Mouse (Mus musculus) brain, adult 2 months (tissue): ENCODE data around the gene Pde4dip.

ENCODE experiments used
- DNase-seq: peaks from one replicate; pipeline ENCODE4 v3.0.0; 2011; ENCODE audit warnings: low read depth, low spot score

The Pde4dip gene

GRCm38 (mm10) chr3:97900516-97901490 is 12.3 kb upstream of the Pde4dip start, which contains the start of gene Sec22b:
Sec22b (plus strand) TSS chr3:97901190.
- DNase-seq: peak; percentile 97

DNA sequence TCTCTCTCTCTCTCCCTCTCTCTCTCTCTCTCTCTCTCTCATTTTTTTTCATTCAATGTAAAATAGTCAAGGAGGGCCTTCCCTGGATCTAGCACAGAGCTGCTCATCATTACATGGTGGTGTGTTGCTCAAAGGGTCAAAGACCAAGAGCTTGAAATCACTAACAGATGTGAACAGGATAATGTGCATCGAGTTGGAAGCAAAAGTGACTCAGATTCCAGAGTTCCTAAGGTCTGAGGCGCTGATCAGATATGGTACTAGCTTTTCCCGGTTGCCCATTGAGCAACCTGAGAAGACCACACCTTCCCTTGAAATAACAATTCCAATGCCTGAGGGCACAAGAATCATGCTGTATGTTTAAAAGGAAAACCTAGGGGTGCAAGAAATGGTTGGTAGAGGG is 9.9 kb upstream of the Pde4dip start:
- no peak for DNase-seq

- no peak for DNase-seq
These were observed 6.2 kb upstream of the Pde4dip start for GRCm38 (mm10) chr3:97894695-97895094.

DNA sequence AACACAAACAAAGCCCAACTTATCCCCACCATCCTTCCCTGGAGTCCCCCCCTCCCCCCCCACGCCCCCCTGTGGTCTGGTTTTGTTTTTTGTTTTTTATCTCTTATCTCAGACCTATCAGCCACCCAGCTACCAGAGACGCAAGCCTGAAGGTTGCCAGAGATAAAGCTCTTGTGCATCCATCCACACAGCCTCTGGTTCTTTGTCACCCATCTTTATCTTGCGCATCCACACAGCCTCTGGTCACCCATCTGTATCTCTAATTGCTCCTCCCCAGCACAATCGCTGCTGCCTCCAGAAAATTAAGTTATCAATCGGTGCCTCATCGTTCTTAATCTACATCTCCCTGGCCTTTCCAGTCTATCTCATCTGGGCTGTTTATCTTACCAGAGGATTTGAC is 1.7 kb upstream of the Pde4dip start:
- no peak for DNase-seq

- no peak for DNase-seq
These were observed 731 bp downstream of the Pde4dip start for GRCm38 (mm10) chr3:97887785-97888167.

- peak; percentile 84 for DNase-seq
These were observed 6.9 kb downstream of the Pde4dip start for GRCm38 (mm10) chr3:97881576-97881975.

DNA sequence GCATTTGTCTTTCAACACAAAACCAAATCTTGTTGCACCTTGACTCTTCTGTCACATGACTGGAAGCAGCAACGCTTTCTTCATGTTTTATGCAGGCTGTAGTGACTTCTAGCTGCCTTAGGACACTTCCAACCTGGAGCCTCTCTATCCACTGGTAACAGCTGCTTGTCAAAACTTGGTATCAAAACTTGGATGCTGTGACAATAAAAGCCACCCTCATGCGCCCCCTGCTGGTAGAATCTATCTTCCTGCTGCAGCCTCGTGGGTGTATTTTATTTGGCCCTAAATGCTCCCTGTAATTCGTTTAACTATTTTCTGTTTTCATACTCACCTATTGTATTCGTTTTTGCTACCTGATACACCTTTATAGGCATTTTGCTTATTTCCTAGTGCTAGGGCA is 9.3 kb downstream of the Pde4dip start:
- peak; percentile 83 for DNase-seq

DNA sequence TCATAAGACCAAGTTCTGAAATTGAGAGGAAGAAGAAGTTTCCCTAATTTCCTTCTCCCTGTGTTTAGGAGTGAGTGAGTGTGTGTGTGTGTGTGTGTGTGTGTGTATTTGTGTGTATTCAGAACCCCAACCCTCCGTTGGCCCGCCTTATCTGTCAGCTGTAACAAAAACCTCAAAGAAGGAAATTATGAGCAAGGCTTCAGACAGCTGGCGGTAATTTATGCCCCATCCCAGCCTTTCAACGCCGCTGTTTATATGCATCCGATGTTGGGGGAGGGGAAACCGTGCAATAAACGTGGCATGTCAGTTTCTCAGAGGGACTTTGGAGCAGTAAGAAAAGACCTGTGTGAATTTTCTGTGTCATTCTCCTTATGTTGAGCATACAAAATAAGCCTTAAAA is 12.2 kb downstream of the Pde4dip start:
- DNase-seq: no peak

GRCm38 (mm10) chr3:97874777-97875176 is 13.7 kb downstream of the Pde4dip start:
- no peak for DNase-seq

- DNase-seq: no peak
These were observed 18.8 kb downstream of the Pde4dip start for GRCm38 (mm10) chr3:97869730-97870129.

DNA sequence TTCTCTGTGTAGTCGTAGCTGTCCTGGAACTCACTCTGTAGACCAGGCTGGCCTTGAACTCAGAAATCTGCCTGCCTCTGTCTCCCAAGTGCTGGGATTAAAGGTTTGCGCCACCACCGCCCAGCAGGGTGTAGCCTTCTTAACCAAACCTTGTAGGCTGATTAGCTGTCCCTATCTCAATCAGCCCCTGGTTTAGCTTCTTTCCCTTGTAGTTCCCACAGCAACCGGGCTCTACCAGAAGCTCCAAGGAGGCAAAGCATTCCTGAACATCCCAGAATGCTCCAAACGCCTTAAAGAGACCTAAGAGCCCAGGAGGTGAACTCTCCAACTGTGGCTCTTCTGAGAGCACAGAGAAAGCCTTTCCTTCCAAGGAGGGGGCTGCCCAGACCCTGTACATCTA is 19.8 kb downstream of the Pde4dip start:
- no peak for DNase-seq

DNA sequence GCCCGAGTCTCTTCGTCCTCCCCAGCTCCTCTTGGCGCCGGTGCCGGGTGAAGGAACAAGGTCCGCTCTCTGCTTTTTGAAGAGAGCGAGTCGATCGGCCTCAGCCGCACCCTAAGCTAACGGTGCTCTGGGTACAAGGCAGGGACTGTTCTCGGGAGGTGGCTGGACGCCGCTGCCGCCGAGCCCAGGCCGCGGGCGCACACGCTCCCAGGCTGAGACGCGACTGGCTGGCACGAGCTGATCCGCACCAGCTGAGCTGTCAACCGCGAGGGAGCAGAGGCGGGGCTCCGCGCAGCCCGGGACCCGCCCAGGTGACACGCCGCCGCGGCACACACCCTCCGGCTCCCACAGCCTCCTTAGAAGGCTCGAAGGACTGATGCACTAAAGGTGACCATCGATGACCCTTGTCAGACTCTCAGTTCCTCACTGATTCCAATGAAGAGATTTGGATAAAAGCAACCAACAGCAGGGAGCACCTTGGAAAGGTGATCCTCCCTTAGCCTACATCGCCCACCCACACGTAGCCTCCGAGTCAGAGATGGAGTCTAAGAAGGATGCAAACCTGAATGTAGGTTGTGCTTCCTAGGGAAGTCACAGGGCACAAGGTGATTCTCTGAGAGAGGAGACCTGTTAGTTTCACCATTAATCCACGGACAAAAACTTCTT is 20.4 kb downstream of the Pde4dip start:
- peak; percentile 92 for DNase-seq

DNA sequence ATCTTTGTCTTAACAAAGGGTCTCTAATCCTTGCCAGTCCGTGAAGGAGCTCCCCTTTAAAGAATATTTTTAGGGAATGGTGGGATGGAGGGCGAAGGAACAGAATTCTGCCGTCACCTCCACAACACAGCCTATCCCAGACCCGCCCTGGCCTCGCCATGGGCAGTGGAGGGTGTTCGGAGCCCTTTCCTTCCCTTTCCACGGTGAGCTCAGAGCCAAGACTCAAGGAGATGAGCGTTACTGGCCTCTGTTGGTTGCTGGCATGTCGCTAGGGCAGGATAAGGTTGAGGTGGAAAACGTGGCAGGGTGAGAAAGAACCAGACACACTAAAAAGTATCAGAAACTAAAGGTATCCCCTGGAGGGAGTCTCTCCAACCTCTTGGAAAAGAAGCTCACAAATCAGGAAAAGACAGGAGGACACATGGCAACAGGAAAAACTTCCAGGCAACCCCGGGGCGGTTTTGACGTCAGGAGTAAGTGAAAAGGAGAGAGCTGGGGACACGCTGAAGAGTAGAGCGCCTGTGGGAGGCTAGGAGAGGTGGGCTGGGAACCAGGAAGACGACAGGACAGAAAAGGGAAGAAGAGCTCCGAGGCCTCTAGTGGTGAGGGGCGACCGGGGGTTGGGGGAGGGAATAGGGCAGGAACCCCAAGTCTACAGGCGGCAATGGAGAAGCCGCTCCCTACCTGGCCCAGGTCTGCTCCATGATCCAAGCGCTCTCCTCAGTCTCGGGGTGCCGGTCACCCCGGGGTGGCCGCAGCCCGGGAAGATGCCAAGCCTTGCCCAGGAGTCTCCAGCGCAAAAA is 21.1 kb downstream of the Pde4dip start:
- peak; percentile 68 for DNase-seq

GRCm38 (mm10) chr3:97866696-97867095 is 21.8 kb downstream of the Pde4dip start:
- no peak for DNase-seq

DNA sequence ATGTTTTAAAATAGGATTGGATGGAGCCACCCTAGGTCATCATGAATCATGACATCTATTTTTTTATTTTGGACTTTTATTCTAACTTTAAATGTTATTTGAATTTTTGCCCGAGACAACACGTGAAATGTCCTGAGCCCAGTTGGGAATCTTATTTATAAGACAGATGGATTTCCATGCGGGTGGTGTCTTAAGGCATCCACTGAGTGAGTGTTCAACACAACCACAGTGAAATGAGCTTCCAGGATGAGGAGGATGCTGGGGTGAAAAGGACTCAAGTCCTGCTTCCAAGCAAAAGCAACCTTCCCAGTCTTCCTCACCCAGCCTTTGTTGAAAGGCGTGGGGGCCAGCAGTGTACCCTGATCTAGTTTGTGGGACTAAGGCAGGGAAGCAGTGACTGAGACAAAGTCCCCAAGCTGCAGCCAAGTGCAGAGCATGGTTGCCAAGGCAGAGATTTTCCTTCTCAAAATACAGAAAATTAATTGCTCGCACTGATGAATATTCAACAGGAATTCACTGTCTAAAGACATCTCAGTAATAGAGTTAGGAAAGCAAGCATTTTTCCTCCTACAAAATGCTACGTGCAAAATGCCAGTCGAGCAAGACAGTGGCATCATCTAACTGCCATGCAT is 27.6 kb downstream of the Pde4dip start:
- peak; percentile 56 for DNase-seq

DNA sequence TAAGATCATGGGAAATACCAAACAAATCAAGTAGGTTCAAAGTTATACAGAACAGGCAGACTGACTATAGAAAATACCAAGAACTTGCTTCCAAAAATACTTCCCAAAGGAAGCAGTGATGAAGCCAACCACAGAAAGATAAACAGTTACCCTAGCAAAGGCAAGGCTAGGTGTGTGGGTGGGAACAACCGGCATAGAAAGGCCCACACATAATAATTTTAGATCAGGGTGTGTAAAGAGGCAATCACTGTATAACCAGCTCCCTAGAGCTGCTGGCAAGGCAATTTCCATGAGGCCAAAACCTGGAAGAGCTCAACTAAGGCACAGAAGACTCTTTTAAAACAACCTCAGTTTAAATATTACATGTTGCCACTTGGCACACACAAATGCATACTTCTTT is 29.1 kb downstream of the Pde4dip start:
- DNase-seq: peak; percentile 85

GRCm38 (mm10) chr3:97854575-97855384 is 33.7 kb downstream of the Pde4dip start:
- DNase-seq: peak; percentile 91

DNA sequence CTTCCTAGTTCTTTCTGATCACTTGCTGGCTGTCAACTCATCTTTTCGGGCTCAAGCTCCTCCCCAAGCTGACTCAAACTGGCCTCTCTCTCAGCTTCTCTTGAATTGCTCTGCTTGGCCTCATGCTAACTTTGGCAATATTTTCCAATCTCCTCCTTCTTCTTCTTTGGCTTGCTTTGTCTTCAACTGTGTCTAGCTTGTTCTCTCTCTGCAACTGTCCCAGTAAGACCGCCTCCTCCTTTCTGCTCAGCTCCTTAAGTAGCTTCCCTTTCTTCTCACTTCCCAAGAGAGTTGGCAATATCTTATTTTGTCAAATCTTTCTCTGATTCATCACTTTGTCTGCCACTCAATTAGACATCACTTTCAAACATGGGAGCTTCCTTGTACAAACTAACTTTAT is 36.7 kb downstream of the Pde4dip start:
- DNase-seq: peak; percentile 58

- DNase-seq: no peak
These were observed 40.9 kb downstream of the Pde4dip start for GRCm38 (mm10) chr3:97847626-97848025.

DNA sequence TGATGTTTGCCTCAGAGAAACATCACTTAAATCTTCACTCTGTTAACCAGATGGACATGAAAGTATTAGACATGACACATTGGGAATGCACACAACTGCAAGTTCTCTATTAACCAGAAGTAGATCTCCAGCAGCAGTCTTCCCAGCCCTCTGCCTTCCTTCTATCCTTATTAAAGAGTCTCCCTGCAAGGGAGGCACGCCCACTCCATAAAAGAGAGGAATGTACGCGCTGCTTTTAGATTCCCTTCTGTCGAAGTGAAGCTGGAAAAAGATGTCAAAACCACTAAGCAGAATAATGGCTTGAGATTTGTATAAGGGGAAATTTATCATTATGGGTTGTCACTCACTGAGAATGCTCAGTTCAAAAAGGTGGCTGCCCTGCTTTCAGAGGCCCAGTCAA is 42.1 kb downstream of the Pde4dip start:
- DNase-seq: peak; percentile 74

DNA sequence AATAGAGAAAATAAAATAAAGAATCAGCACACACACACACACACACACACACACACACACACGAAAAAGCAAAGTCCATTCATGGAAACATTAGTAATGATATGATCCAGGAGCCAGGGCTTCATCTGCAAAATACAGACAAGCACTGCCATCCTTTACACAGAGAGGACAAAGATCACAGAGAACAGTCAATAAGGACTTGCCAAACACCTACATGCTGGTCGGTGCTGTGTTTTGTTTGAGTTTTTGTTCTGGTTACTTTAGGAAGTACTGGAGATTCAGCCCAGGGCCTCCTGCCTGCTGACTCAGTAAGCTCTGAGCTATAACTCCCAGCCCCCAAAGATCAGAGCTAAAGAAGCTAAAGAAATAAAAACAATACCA is 43.7 kb downstream of the Pde4dip start:
- no peak for DNase-seq
